Mouse (Mus musculus) lung, embryonic 16.5 days (tissue): ENCODE results near the gene Mtcl1. TPM values are rescaled to one million over a fixed set of nuclear protein-coding genes. Genes with fewer than 3 reads are reported as not detected.

Source experiments
- ATAC-seq: fragments of 200-750 bp; cut with Nextera tagmentation; 2 replicates; pipeline ENCODE4 v1.8.0; 2017; ENCODE audit warnings: low read depth, mild to moderate bottlenecking, moderate library complexity
- H3K27ac ChIP-seq: fragments of 300-500 bp; sonication (generic); 2 replicates; pipeline ENCODE4 v1.5.1; 2014; ENCODE audit warnings: mild to moderate bottlenecking, control low read depth, low read length
- H3K27me3 ChIP-seq: fragments of 300-500 bp; sonication (generic); 2 replicates; pipeline ENCODE4 v1.6.1; 2014; ENCODE audit warnings: low read depth, low read length, mixed read lengths; ENCODE audit not compliant: control insufficient read depth, insufficient read depth
- H3K36me3 ChIP-seq: fragments of 300-500 bp; sonication (generic); 2 replicates; pipeline ENCODE4 v1.6.1; 2014; ENCODE audit warnings: low read length; ENCODE audit not compliant: control insufficient read depth, insufficient read depth
- H3K4me1 ChIP-seq: fragments of 300-500 bp; sonication (generic); replicated peaks from 2 replicates; pipeline ENCODE4 v1.6.1; 2014; ENCODE audit warnings: low read length, mixed read lengths; ENCODE audit not compliant: control insufficient read depth, insufficient read depth
- H3K4me2 ChIP-seq: fragments of 300-500 bp; sonication (generic); 2 replicates; pipeline ENCODE4 v1.6.1; 2014; ENCODE audit warnings: low read depth, low read length, control low read depth
- H3K4me3 ChIP-seq: fragments of 300-500 bp; sonication (generic); 2 replicates; pipeline ENCODE4 v1.5.1; 2014; ENCODE audit warnings: mild to moderate bottlenecking, low read length, control low read depth
- H3K9ac ChIP-seq: fragments of 300-500 bp; sonication (generic); 2 replicates; pipeline ENCODE4 v1.6.1; 2014; ENCODE audit warnings: low read length, control low read depth
- H3K9me3 ChIP-seq: fragments of 300-500 bp; sonication (generic); 2 replicates; pipeline ENCODE4 v1.6.1; 2016; ENCODE audit warnings: low read length; ENCODE audit not compliant: control insufficient read depth
- WGBS: fragments of 180-500 bp; shearing (Covaris S2); extraction: QIAGEN DNeasy Blood & Tissue Kit; methylation state at CpG from one replicate; pipeline ENCODE4 v1.1.7; 2014; 5-methylcytosine and 5-hydroxymethylcytosine counted together
- polyA plus RNA-seq: library from polyadenylated mRNA; unstranded; fragments of >200 nt; fragmentation: Nextera tagmentation; extraction: Ambion mirVana; gene quantifications from 2 replicates; pipeline ENCODE4 v1.2.1, GENCODE M21; 2015

Mtcl1 gene
- polyA plus RNA-seq, 1 experiment from 2014 or later: 8.9 TPM

DNA sequence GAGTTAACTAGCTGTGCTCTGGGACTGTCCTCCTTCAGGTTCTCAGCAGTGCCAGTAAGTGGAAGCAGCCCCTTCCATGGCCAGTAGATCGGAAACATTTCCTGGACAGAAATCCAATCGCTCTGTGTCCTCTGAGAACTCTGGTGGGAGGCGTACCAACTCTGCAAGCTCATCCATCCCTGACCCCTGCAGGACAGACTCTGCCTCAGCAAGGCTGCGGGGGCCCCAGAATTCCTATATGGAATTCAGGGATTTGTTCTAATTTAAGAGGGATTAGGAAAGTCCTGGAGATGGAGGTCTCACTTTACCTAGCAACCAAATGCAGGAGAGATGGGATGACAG lies 123.4 kb downstream of the Mtcl1 start:
- Histone ChIP-seq H3K27ac (no peak overlapping the region), H3K36me3 (no peaks in the 10 kb centered on the region), H3K27me3 (no peaks in the 10 kb centered on the region), H3K9me3 (no peaks in the 10 kb centered on the region), H3K9ac (no peak overlapping the region), H3K4me1 (no peaks in the 10 kb centered on the region), H3K4me3 (no peak overlapping the region), H3K4me2 (no peak overlapping the region)
- ATAC-seq: no peak
- 79% methylated on average over 4 of the region's 4 CpGs for WGBS

DNA sequence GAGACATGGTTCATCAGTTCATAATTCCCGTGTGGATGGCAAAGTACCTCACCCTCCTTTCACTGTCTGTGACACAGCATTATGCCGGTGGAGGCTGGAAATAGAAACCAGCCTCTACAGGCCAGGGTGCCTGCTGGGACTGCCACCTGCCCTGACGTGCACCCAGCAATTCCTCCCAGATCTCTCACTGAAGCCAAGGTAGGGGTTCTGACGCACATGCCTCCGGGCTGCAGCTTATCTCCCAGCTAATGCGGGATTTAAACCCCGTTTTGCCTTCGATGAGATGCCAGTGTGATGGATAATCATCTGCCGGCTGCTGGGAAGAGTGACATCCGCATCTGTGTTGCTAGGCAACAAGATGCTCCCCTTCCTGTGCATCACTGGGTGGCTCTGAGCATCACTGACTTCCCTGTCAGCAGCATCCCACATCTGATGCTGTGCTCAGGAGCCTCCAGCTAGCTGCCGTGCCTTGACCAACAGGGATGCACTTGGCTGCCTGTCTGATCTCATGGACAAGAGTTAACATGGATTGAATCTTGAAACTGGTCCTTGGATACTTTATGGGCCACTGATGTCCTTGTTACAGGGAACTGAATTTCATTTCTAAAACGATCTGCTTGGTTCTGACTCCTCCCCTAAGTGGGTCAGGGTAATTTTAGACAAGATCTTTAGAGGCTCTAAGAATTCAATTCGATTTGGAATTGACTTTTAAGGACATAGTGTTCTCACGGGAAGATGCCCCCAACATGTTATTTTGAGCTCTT lies 123.9 kb downstream of the Mtcl1 start:
- no peak for ATAC-seq
- 42% methylated on average over 14 of the region's 14 CpGs for WGBS
- H3K9me3 ChIP-seq: no peaks in the 10 kb centered on the region

DNA sequence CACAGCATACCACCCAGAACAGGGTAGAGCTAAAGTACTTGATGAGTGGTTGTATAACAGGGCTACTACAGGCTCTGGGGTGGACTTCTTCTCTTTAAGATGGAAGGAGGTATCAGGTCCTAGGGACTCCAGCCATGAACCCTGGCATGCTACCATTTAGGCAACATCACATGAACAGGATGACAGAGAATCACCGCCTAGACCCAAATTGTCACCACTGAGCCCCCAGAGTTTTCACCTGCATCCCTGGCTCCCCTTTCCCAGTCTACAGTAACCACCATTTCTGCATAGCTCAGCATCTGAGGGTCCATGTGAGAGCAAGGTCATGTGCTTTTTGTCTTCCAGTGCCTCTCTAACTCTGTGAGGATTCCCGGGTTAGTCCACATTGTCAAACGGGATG lies 124.7 kb downstream of the Mtcl1 start:
- ATAC-seq: no peak
- Histone ChIP-seq H3K4me2 (no peak overlapping the region), H3K9me3 (no peaks in the 10 kb centered on the region), H3K27ac (no peak overlapping the region), H3K9ac (no peak overlapping the region), H3K27me3 (no peaks in the 10 kb centered on the region), H3K36me3 (no peaks in the 10 kb centered on the region), H3K4me3 (no peak overlapping the region), H3K4me1 (no peaks in the 10 kb centered on the region)
- 79% methylated on average over 3 of the region's 3 CpGs for WGBS

More for the DNA sequence above, 123.9 kb downstream of the Mtcl1 start:
- no peaks in the 10 kb centered on the region for H3K36me3 ChIP-seq
- H3K4me1 ChIP-seq: no peaks in the 10 kb centered on the region
- no peak overlapping the region for H3K27ac ChIP-seq
- no peaks in the 10 kb centered on the region for H3K27me3 ChIP-seq
- no peak overlapping the region for H3K4me2 ChIP-seq
- H3K4me3 ChIP-seq: no peak overlapping the region
- H3K9ac ChIP-seq: no peak overlapping the region

DNA sequence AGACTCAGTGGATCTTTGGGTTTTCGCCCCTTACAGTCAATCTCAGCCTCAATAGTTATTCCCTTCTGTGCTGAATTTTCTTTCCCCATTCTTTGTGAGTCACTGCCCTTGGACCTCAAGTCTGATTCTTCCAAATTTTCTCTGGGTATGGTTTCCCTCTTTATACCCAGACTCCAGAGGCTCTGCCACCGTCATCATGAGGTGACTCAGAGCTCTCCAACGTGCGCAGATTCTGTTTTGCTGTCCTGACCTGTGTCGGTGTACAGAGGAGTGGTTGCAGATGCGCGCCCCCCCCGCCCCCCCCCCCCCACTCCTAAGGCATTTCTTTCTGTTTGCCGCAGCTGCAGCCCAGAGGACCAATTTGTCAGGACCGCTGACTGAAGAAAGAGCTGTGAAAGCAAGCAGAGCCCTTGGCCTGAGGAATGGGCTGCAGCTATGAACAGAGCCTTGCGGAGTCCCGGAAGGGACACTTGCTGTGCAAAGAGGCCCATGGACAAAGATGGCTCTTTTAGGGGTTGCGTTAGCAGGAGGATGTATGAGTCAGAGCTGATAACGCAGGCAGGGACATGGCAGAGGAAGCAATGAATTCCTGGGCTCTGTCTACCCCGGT lies 126.8 kb downstream of the Mtcl1 start:
- H3K4me2 ChIP-seq: no peak overlapping the region
- H3K27me3 ChIP-seq: no peaks in the 10 kb centered on the region
- no peak overlapping the region for H3K4me3 ChIP-seq
- H3K36me3 ChIP-seq: no peaks in the 10 kb centered on the region
- H3K4me1 ChIP-seq: no peaks in the 10 kb centered on the region
- H3K9ac ChIP-seq: no peak overlapping the region
- H3K9me3 ChIP-seq: no peaks in the 10 kb centered on the region
- WGBS: 62% methylated on average over 15 of the region's 15 CpGs
- ATAC-seq: no peak
- no peak overlapping the region for H3K27ac ChIP-seq

DNA sequence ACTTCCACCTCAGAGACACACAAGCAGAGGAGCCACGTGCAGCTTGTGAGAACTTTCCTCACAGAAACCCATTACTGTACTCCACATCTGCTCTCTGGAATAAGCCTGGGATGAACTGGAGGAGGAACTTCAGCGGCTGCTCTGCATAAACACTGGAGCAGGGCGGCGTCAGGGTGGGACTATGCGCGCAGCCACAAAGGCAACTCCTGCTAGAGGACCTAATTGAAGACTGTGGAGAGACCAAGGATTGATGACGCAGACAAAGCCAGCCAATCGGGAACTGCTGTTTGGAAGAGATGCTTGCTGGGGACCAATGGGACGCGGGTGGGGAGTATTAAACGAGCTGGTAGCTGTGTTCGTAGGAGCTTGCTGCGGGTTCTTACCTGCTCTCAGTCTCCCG lies 127.6 kb downstream of the Mtcl1 start:
- H3K36me3 ChIP-seq: no peaks in the 10 kb centered on the region
- no peak overlapping the region for H3K4me2 ChIP-seq
- H3K4me1 ChIP-seq: no peaks in the 10 kb centered on the region
- H3K4me3 ChIP-seq: no peak overlapping the region
- H3K9me3 ChIP-seq: no peaks in the 10 kb centered on the region
- no peaks in the 10 kb centered on the region for H3K27me3 ChIP-seq
- no peak for ATAC-seq
- H3K27ac ChIP-seq: no peak overlapping the region
- H3K9ac ChIP-seq: no peak overlapping the region
- WGBS: 73% methylated on average over 14 of the region's 14 CpGs

DNA sequence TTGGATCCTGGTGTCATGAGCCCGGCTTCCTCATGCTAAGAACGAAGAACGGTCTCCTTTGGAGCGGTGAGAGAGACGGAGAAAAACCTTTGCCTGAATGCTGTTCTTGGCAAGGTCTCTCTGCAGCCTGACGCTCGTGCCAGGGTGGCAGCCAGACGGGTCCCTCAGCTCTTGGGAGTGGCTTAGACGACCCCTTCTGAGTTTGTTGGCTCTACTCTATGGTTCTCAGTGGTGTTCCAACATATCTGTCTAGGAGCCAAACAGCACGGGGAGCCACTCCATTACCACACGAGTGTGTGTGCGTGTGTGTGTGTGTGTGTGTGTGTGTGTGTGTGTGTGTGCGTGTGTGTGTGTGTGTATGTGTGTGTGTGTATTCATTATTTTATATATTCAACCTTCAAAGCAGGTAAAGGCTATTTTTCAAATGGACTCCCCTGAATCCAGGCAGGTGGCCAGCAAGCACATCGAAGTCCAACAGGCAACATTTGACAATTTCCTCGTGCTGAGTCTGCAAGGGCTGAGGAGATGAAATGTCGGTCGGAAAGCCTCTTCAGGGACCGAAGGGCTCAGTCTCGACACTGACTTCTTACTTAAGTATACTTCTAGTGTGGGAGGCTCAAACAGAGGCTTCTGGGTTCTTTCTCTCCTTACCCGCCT lies 128.7 kb downstream of the Mtcl1 start:
- Histone ChIP-seq H3K36me3 (no peaks in the 10 kb centered on the region), H3K4me2 (no peak overlapping the region), H3K9me3 (no peaks in the 10 kb centered on the region), H3K27ac (no peak overlapping the region), H3K4me3 (no peak overlapping the region), H3K27me3 (no peaks in the 10 kb centered on the region), H3K4me1 (peaks cover under 1% of the 10 kb centered on the region; the same call in 1 of the 2 replicates), H3K9ac (no peak overlapping the region)
- ATAC-seq: no peak; the same call in 1 of the 2 replicates
- 62% methylated on average over 20 of the region's 20 CpGs for WGBS

DNA sequence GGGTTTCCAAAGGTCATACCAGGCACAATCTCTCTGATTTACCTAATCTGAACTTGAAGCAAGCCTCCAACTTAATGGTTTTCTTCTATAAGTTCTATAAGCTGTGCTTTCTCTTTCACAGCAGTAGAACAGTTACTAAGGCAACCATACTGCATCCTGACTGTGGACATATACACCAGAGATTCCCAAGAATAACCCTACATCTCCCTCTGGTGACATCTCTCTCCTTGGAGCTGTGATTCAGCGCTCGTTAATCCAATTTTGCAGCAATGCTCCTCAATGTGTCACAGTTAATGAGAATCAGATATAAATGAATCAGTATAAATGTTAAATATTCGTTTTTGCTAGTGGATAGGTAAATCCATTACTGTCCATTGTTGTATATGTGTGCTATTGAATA lies 131.5 kb downstream of the Mtcl1 start:
- WGBS: 86% methylated on average over 3 of the region's 3 CpGs
- ATAC-seq: no peak

DNA sequence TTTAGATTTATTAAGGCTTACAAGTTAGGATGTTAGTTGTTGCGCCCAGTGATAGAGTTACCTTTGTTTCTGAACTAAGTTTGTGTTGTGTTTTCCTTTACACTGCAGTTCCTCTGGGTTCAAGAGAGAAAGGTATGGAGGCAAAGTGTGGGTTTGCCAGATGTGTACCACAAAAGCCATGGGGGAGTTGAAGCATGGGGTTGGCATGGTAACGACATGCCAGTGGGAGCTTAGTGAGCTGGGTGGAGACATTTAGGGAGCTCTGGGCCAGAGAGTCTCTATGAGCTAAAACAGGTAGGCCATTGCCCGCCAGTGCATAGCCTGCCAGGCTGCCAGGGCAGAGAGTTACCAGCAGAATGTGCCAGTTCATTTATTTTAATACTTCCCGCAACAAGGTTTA lies 132.0 kb downstream of the Mtcl1 start:
- Histone ChIP-seq H3K9ac (no peak overlapping the region), H3K36me3 (no peaks in the 10 kb centered on the region), H3K4me2 (no peak overlapping the region), H3K27ac (no peak overlapping the region), H3K27me3 (no peaks in the 10 kb centered on the region), H3K9me3 (no peaks in the 10 kb centered on the region), H3K4me3 (no peak overlapping the region), H3K4me1 (peaks cover 8% of the 10 kb centered on the region; the same call in 1 of the 2 replicates)
- no peak for ATAC-seq
- 95% methylated on average over 4 of the region's 4 CpGs for WGBS

More for the DNA sequence above, 131.5 kb downstream of the Mtcl1 start:
- Histone ChIP-seq H3K27me3 (no peaks in the 10 kb centered on the region), H3K36me3 (no peaks in the 10 kb centered on the region), H3K9ac (no peak overlapping the region), H3K4me2 (no peak overlapping the region), H3K27ac (no peak overlapping the region), H3K4me1 (peaks cover 8% of the 10 kb centered on the region; the same call in 1 of the 2 replicates), H3K4me3 (no peak overlapping the region), H3K9me3 (no peaks in the 10 kb centered on the region)

DNA sequence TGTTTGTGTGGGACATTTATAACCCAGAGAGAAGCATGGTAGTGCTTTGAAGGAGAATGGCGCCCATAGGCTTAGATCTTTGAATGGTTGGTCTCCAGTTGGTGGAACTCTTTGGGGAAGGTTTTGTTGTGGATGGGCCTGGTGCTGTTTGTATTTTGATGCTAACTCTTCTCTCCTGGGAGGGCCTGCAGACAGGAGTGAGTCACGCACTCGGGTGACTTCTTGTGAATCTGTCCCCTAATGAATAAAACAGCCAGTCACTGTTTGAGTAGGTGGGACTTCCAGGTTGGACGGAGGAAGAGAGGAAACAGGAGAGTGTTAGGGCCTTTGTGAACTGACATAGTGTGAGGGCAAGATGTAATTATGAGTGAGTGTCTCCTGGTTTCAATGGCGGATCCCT lies 132.4 kb downstream of the Mtcl1 start:
- no peak overlapping the region for H3K9ac ChIP-seq
- H3K27me3 ChIP-seq: no peaks in the 10 kb centered on the region
- H3K27ac ChIP-seq: no peak overlapping the region
- WGBS: 89% methylated on average over 5 of the region's 5 CpGs
- ATAC-seq: no peak
- H3K4me3 ChIP-seq: no peak overlapping the region
- H3K9me3 ChIP-seq: no peaks in the 10 kb centered on the region
- H3K36me3 ChIP-seq: no peaks in the 10 kb centered on the region
- H3K4me2 ChIP-seq: no peak overlapping the region
- peaks cover 8% of the 10 kb centered on the region; the same call in 1 of the 2 replicates for H3K4me1 ChIP-seq
